Mouse (Mus musculus) embryonic facial prominence, embryonic 11.5 days (tissue): Measurements from ENCODE around the gene 2010111I01Rik. TPM values are rescaled to one million over a fixed set of nuclear protein-coding genes. Genes with fewer than 3 reads are reported as not detected.

ENCODE experiments used
- ATAC-seq: fragments of 200-750 bp; cut with Nextera tagmentation; replicated peaks from 2 replicates; pipeline ENCODE4 v1.8.0; 2017; ENCODE audit warnings: low read depth; ENCODE audit not compliant: insufficient number of reproducible peaks, low FRiP score, low TSS enrichment
- DNase-seq: peaks from one replicate; pipeline ENCODE4 v3.0.0-alpha.2; 2015; ENCODE audit warnings: low spot score
- H3K27ac ChIP-seq: fragments of 300-500 bp; sonication (generic); replicated peaks from 2 replicates; pipeline ENCODE4 v1.5.1; 2014; ENCODE audit warnings: mild to moderate bottlenecking, low read depth, low read length, control low read depth
- H3K27me3 ChIP-seq: fragments of 300-500 bp; sonication (generic); 2 replicates; pipeline ENCODE4 v1.6.1; 2014; ENCODE audit warnings: mild to moderate bottlenecking, low read length, moderate library complexity, mixed read lengths; ENCODE audit not compliant: control insufficient read depth, insufficient read depth
- H3K36me3 ChIP-seq: fragments of 300-500 bp; sonication (generic); replicated peaks from 2 replicates; pipeline ENCODE4 v1.6.1; 2014; ENCODE audit warnings: low read depth, mild to moderate bottlenecking, low read length, moderate library complexity, mixed read lengths; ENCODE audit not compliant: control insufficient read depth, insufficient read depth
- H3K4me1 ChIP-seq: fragments of 300-500 bp; sonication (generic); 2 replicates; pipeline ENCODE4 v1.6.1; 2014; ENCODE audit warnings: low read length, mixed read lengths; ENCODE audit not compliant: control insufficient read depth, insufficient read depth
- H3K4me2 ChIP-seq: fragments of 300-500 bp; sonication (generic); 2 replicates; pipeline ENCODE4 v1.6.1; 2014; ENCODE audit warnings: low read depth, mild to moderate bottlenecking, control low read depth, low read length, moderate library complexity
- H3K4me3 ChIP-seq: fragments of 300-500 bp; sonication (generic); 2 replicates; pipeline ENCODE4 v1.5.1; 2014; ENCODE audit warnings: low read depth, low read length, control low read depth
- H3K9ac ChIP-seq: fragments of 300-500 bp; sonication (generic); replicated peaks from 2 replicates; pipeline ENCODE4 v1.6.1; 2014; ENCODE audit warnings: mild to moderate bottlenecking, control low read depth, low read length
- H3K9me3 ChIP-seq: fragments of 300-500 bp; sonication (generic); replicated peaks from 2 replicates; pipeline ENCODE4 v1.6.1; 2016; ENCODE audit warnings: mild to moderate bottlenecking, low read length, inconsistent platforms, mixed read lengths; ENCODE audit not compliant: control insufficient read depth
- WGBS: fragments of 180-500 bp; shearing (Covaris S2); extraction: QIAGEN DNeasy Blood & Tissue Kit; methylation state at CpG from one replicate; pipeline ENCODE4 v1.1.7; 2014; 5-methylcytosine and 5-hydroxymethylcytosine counted together
- polyA plus RNA-seq: library from polyadenylated mRNA; unstranded; fragments of >200 nt; fragmentation: Nextera tagmentation; extraction: Ambion mirVana; gene quantifications from 2 replicates; pipeline ENCODE4 v1.2.1, GENCODE M21; 2014

Gene 2010111I01Rik
- polyA plus RNA-seq, 1 experiment from 2014 or later, result 125 TPM

- Histone ChIP-seq H3K4me2 (peak overlapping the region; percentile 76), H3K27me3 (no peaks in the 10 kb centered on the region), H3K9me3 (no peaks in the 10 kb centered on the region), H3K9ac (peak overlapping the region; percentile 89), H3K27ac (no peak overlapping the region; the same call in 1 of the 2 replicates), H3K36me3 (no peaks in the 10 kb centered on the region; the same call in 1 of the 2 replicates), H3K4me1 (no peaks in the 10 kb centered on the region), H3K4me3 (peak overlapping the region; percentile 71)
- DNase-seq, result no peak
- WGBS, result 43% methylated on average over 5 of the region's 5 CpGs
- ATAC-seq, result no peak
These were observed 276.1 kb downstream of the 2010111I01Rik start for GRCm38 (mm10) chr13:63240835-63241234.

- no peaks in the 10 kb centered on the region for H3K9me3 ChIP-seq
- peak overlapping the region; percentile 71 for H3K4me3 ChIP-seq
- peak overlapping the region; percentile 47 for H3K9ac ChIP-seq
- DNase-seq (no peak), ATAC-seq (no peak)
- no peaks in the 10 kb centered on the region for H3K4me1 ChIP-seq
- no peaks in the 10 kb centered on the region for H3K27me3 ChIP-seq
- no peaks in the 10 kb centered on the region; the same call in 1 of the 2 replicates for H3K36me3 ChIP-seq
- WGBS, result 73% methylated on average over 3 of the region's 3 CpGs
- H3K27ac ChIP-seq, result no peak overlapping the region
- H3K4me2 ChIP-seq, result peak overlapping the region; percentile 76
These were observed 277.0 kb downstream of the 2010111I01Rik start for GRCm38 (mm10) chr13:63241665-63242064.

GRCm38 (mm10) chr13:63242401-63243192 is 277.9 kb downstream of the 2010111I01Rik start:
- ATAC-seq (no peak), DNase-seq (no peak)
- H3K36me3 ChIP-seq, result no peaks in the 10 kb centered on the region; the same call in 1 of the 2 replicates
- 73% methylated on average over 10 of the region's 10 CpGs for WGBS
- no peaks in the 10 kb centered on the region for H3K27me3 ChIP-seq
- H3K9ac ChIP-seq, result no peak overlapping the region; the same call in 1 of the 2 replicates
- H3K4me2 ChIP-seq, result peak overlapping the region; percentile 76
- no peaks in the 10 kb centered on the region for H3K4me1 ChIP-seq
- H3K27ac ChIP-seq, result no peak overlapping the region
- 0 out of 2 replicates have a peak overlapping the region, but pooled peaks have one; percentile 71 for H3K4me3 ChIP-seq
- no peaks in the 10 kb centered on the region for H3K9me3 ChIP-seq

- H3K4me1 ChIP-seq, result no peaks in the 10 kb centered on the region
- no peak overlapping the region for H3K4me3 ChIP-seq
- no peaks in the 10 kb centered on the region for H3K9me3 ChIP-seq
- no peaks in the 10 kb centered on the region; the same call in 1 of the 2 replicates for H3K36me3 ChIP-seq
- H3K27ac ChIP-seq, result no peak overlapping the region
- H3K27me3 ChIP-seq, result no peaks in the 10 kb centered on the region
- H3K4me2 ChIP-seq, result peak overlapping the region; percentile 2; the same call in 1 of the 2 replicates
- DNase-seq, result no peak
- WGBS, result 80% methylated on average over 5 of the region's 5 CpGs
- H3K9ac ChIP-seq, result no peak overlapping the region
- no peak for ATAC-seq
These were observed 278.9 kb downstream of the 2010111I01Rik start for GRCm38 (mm10) chr13:63243586-63243985.

- no peaks in the 10 kb centered on the region; the same call in 1 of the 2 replicates for H3K36me3 ChIP-seq
- H3K4me2 ChIP-seq, result 0 out of 2 replicates have a peak overlapping the region, but pooled peaks have one; percentile 11
- no peaks in the 10 kb centered on the region for H3K4me1 ChIP-seq
- WGBS, result 59% methylated on average over 3 of the region's 3 CpGs
- H3K9me3 ChIP-seq, result no peaks in the 10 kb centered on the region
- no peak overlapping the region for H3K9ac ChIP-seq
- H3K4me3 ChIP-seq, result no peak overlapping the region
- no peak overlapping the region for H3K27ac ChIP-seq
- ATAC-seq, result no peak
- DNase-seq, result no peak
- H3K27me3 ChIP-seq, result no peaks in the 10 kb centered on the region
These were observed 279.7 kb downstream of the 2010111I01Rik start for GRCm38 (mm10) chr13:63244425-63244824.

- H3K4me3 ChIP-seq, result no peak overlapping the region
- H3K27ac ChIP-seq, result no peak overlapping the region
- WGBS, result 70% methylated on average over 9 of the region's 9 CpGs
- no peaks in the 10 kb centered on the region for H3K4me1 ChIP-seq
- no peaks in the 10 kb centered on the region for H3K27me3 ChIP-seq
- no peaks in the 10 kb centered on the region; the same call in 1 of the 2 replicates for H3K36me3 ChIP-seq
- H3K9me3 ChIP-seq, result no peaks in the 10 kb centered on the region
- ATAC-seq (no peak), DNase-seq (no peak)
- no peak overlapping the region for H3K9ac ChIP-seq
- H3K4me2 ChIP-seq, result no peak overlapping the region
These were observed 280.5 kb downstream of the 2010111I01Rik start for GRCm38 (mm10) chr13:63245218-63245617.

GRCm38 (mm10) chr13:63245812-63246211 is 281.1 kb downstream of the 2010111I01Rik start:
- Histone ChIP-seq H3K4me1 (no peaks in the 10 kb centered on the region), H3K4me2 (no peak overlapping the region), H3K9ac (no peak overlapping the region), H3K27me3 (no peaks in the 10 kb centered on the region), H3K9me3 (no peaks in the 10 kb centered on the region), H3K27ac (no peak overlapping the region), H3K36me3 (no peaks in the 10 kb centered on the region; the same call in 1 of the 2 replicates), H3K4me3 (no peak overlapping the region)
- WGBS, result 67% methylated on average over 4 of the region's 4 CpGs
- ATAC-seq (no peak), DNase-seq (no peak)

GRCm38 (mm10) chr13:63246332-63246940 is 281.7 kb downstream of the 2010111I01Rik start:
- Histone ChIP-seq H3K4me1 (no peaks in the 10 kb centered on the region), H3K27ac (no peak overlapping the region), H3K4me2 (no peak overlapping the region), H3K9ac (no peak overlapping the region), H3K9me3 (no peaks in the 10 kb centered on the region), H3K4me3 (no peak overlapping the region), H3K27me3 (no peaks in the 10 kb centered on the region), H3K36me3 (no peaks in the 10 kb centered on the region; the same call in 1 of the 2 replicates)
- 80% methylated on average over 12 of the region's 12 CpGs for WGBS
- ATAC-seq (no peak), DNase-seq (no peak)
